Mouse (Mus musculus): ENCODE results near the gene Efcab6. TPM values are rescaled to one million over a fixed set of nuclear protein-coding genes. Genes with fewer than 3 reads are reported as not detected.

Gene Efcab6
- polyA plus RNA-seq, 2 experiments: not detected

- H3K27ac ChIP-seq: no peak overlapping the region
- no peak for ATAC-seq (ENCODE audit: insufficient read depth)
- H3K36me3 ChIP-seq (replicated peaks; ENCODE audit: control insufficient read depth, insufficient read depth, low read depth): no peaks in the 10 kb centered on the region
- H3K4me2 ChIP-seq (ENCODE audit: low read depth): no peak overlapping the region
- no peak overlapping the region for H3K9ac ChIP-seq (replicated peaks)
- H3K9me3 ChIP-seq (ENCODE audit: control insufficient read depth, low read length): no peaks in the 10 kb centered on the region
- no peaks in the 10 kb centered on the region for H3K27me3 ChIP-seq (ENCODE audit: control insufficient read depth, insufficient read depth, low read length)
- no peaks in the 10 kb centered on the region for H3K4me1 ChIP-seq (replicated peaks; ENCODE audit: control insufficient read depth in 2 of 2, insufficient read depth in 2 of 2, low read length in 1 of 2)
- 78% methylated on average over 13 of the region's 13 CpGs for WGBS (ENCODE audit: insufficient replicate concordance)
- TF ChIP-seq CTCF (IDR thresholded peaks at IDR 0.05; ENCODE audit: low read depth): no peak
- no peak for TF ChIP-seq EP300 (IDR thresholded peaks at IDR 0.05; ENCODE audit: low read depth)
- no peak for DNase-seq (ENCODE audit: low read depth in 3 of 3, low spot score in 3 of 3)
- no peak overlapping the region for H3K4me3 ChIP-seq (ENCODE audit: insufficient read depth in 1 of 2, low read depth in 2 of 2, low read length in 2 of 2)
These were observed 158.7 kb downstream of the Efcab6 start for GRCm38 (mm10) chr15:83906472-83906871.

GRCm38 (mm10) chr15:83897286-83897685 lies 167.9 kb downstream of the Efcab6 start:
- H3K4me1 ChIP-seq (replicated peaks; ENCODE audit: control insufficient read depth in 2 of 2, insufficient read depth in 2 of 2, low read length in 1 of 2): no peaks in the 10 kb centered on the region
- DNase-seq (ENCODE audit: low read depth in 3 of 3, low spot score in 3 of 3) (no peak), ATAC-seq (ENCODE audit: insufficient read depth) (no peak)
- TF ChIP-seq EP300 (IDR thresholded peaks at IDR 0.05; ENCODE audit: low read depth): no peak
- no peak for TF ChIP-seq CTCF (IDR thresholded peaks at IDR 0.05; ENCODE audit: low read depth)
- no peaks in the 10 kb centered on the region for H3K36me3 ChIP-seq (replicated peaks; ENCODE audit: control insufficient read depth, insufficient read depth, low read depth)
- H3K4me3 ChIP-seq (ENCODE audit: insufficient read depth in 1 of 2, low read depth in 2 of 2, low read length in 2 of 2): no peak overlapping the region
- H3K9me3 ChIP-seq (ENCODE audit: control insufficient read depth, low read length): no peaks in the 10 kb centered on the region
- WGBS (ENCODE audit: insufficient replicate concordance): 47% methylated on average over 9 of the region's 9 CpGs
- no peaks in the 10 kb centered on the region for H3K27me3 ChIP-seq (ENCODE audit: control insufficient read depth, insufficient read depth, low read length)
- no peak overlapping the region for H3K27ac ChIP-seq
- no peak overlapping the region for H3K9ac ChIP-seq (replicated peaks)
- H3K4me2 ChIP-seq (ENCODE audit: low read depth): no peak overlapping the region

- TF ChIP-seq CTCF (IDR thresholded peaks at IDR 0.05; ENCODE audit: low read depth) (no peak), EP300 (IDR thresholded peaks at IDR 0.05; ENCODE audit: low read depth) (no peak)
- H3K4me1 ChIP-seq (replicated peaks; ENCODE audit: control insufficient read depth in 2 of 2, insufficient read depth in 2 of 2, low read length in 1 of 2): no peaks in the 10 kb centered on the region
- H3K9me3 ChIP-seq (ENCODE audit: control insufficient read depth, low read length): no peaks in the 10 kb centered on the region
- no peak overlapping the region for H3K9ac ChIP-seq (replicated peaks)
- H3K4me2 ChIP-seq (ENCODE audit: low read depth): no peak overlapping the region
- WGBS (ENCODE audit: insufficient replicate concordance): 31% methylated on average over 9 of the region's 9 CpGs
- no peak overlapping the region for H3K4me3 ChIP-seq (ENCODE audit: insufficient read depth in 1 of 2, low read depth in 2 of 2, low read length in 2 of 2)
- no peak for DNase-seq (ENCODE audit: low read depth in 3 of 3, low spot score in 3 of 3)
- H3K36me3 ChIP-seq (replicated peaks; ENCODE audit: control insufficient read depth, insufficient read depth, low read depth): no peaks in the 10 kb centered on the region
- no peak overlapping the region for H3K27ac ChIP-seq
- no peaks in the 10 kb centered on the region for H3K27me3 ChIP-seq (ENCODE audit: control insufficient read depth, insufficient read depth, low read length)
- ATAC-seq (ENCODE audit: insufficient read depth): no peak
These were observed 169.2 kb downstream of the Efcab6 start for GRCm38 (mm10) chr15:83896011-83896410.

GRCm38 (mm10) chr15:83894261-83894660 lies 170.9 kb downstream of the Efcab6 start:
- no peak overlapping the region for H3K4me2 ChIP-seq (ENCODE audit: low read depth)
- TF ChIP-seq CTCF (IDR thresholded peaks at IDR 0.05; ENCODE audit: low read depth) (no peak), EP300 (IDR thresholded peaks at IDR 0.05; ENCODE audit: low read depth) (no peak)
- H3K9ac ChIP-seq (replicated peaks): no peak overlapping the region
- DNase-seq (ENCODE audit: low read depth in 3 of 3, low spot score in 3 of 3): no peak
- H3K27me3 ChIP-seq (ENCODE audit: control insufficient read depth, insufficient read depth, low read length): no peaks in the 10 kb centered on the region
- H3K4me3 ChIP-seq (ENCODE audit: insufficient read depth in 1 of 2, low read depth in 2 of 2, low read length in 2 of 2): no peak overlapping the region
- H3K9me3 ChIP-seq (ENCODE audit: control insufficient read depth, low read length): no peaks in the 10 kb centered on the region
- WGBS (ENCODE audit: insufficient replicate concordance): 57% methylated on average over 7 of the region's 7 CpGs
- H3K27ac ChIP-seq: no peak overlapping the region
- no peaks in the 10 kb centered on the region for H3K4me1 ChIP-seq (replicated peaks; ENCODE audit: control insufficient read depth in 2 of 2, insufficient read depth in 2 of 2, low read length in 1 of 2)
- no peak for ATAC-seq (ENCODE audit: insufficient read depth)
- no peaks in the 10 kb centered on the region for H3K36me3 ChIP-seq (replicated peaks; ENCODE audit: control insufficient read depth, insufficient read depth, low read depth)

GRCm38 (mm10) chr15:83892871-83893270 lies 172.3 kb downstream of the Efcab6 start:
- H3K27ac ChIP-seq: no peak overlapping the region
- no peaks in the 10 kb centered on the region for H3K9me3 ChIP-seq (ENCODE audit: control insufficient read depth, low read length)
- 72% methylated on average over 15 of the region's 15 CpGs for WGBS (ENCODE audit: insufficient replicate concordance)
- no peaks in the 10 kb centered on the region for H3K4me1 ChIP-seq (replicated peaks; ENCODE audit: control insufficient read depth in 2 of 2, insufficient read depth in 2 of 2, low read length in 1 of 2)
- H3K9ac ChIP-seq (replicated peaks): no peak overlapping the region
- DNase-seq (ENCODE audit: low read depth in 3 of 3, low spot score in 3 of 3): no peak
- no peaks in the 10 kb centered on the region for H3K27me3 ChIP-seq (ENCODE audit: control insufficient read depth, insufficient read depth, low read length)
- no peak for TF ChIP-seq CTCF (IDR thresholded peaks at IDR 0.05; ENCODE audit: low read depth)
- TF ChIP-seq EP300 (IDR thresholded peaks at IDR 0.05; ENCODE audit: low read depth): no peak
- no peak overlapping the region for H3K4me3 ChIP-seq (ENCODE audit: insufficient read depth in 1 of 2, low read depth in 2 of 2, low read length in 2 of 2)
- H3K4me2 ChIP-seq (ENCODE audit: low read depth): no peak overlapping the region
- no peak for ATAC-seq (ENCODE audit: insufficient read depth)
- H3K36me3 ChIP-seq (replicated peaks; ENCODE audit: control insufficient read depth, insufficient read depth, low read depth): no peaks in the 10 kb centered on the region
